Mouse (Mus musculus) megakaryocyte, embryonic 14.5 days (primary cell): ENCODE measurements at regions not wholly inside any gene's neighbourhood (a gene's known extent, or its start where the extent isn't known, plus 50 kb on each side); places are given as distances from the start of the nearest gene placed in this dataset.

ENCODE experiments used
- FLI1 ChIP-seq: IDR thresholded peaks from 2 replicates; pipeline ENCODE4 v1.6.1; 2012; ENCODE audit warnings: low read length, inconsistent platforms, mixed read lengths
- GATA1 ChIP-seq: IDR thresholded peaks from 3 replicates; pipeline ENCODE4 v1.6.1; 2012; ENCODE audit warnings: mixed read lengths, low read length, inconsistent platforms, borderline replicate concordance

DNA sequence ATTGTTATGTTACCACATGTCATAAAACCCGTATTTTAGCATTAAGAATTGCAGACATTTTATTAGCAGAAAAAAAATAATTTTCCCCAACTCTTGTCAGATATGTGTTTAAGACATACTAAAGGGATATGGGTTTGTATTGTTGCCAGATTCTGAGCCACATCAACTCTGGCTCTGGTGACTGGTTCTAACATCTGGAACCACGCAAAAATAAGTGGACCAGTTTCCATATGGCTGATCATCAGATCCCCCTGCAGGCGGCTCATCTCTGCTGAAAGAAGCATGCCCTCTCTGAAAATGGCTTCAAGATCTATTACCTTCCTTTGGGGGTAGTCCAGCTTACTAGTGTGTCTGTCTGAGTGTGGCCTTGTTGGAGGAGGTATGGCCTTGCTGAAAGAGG is 102.0 kb upstream of the Jade1 start:
- TF ChIP-seq GATA1 (no peak), FLI1 (no peak)
